Mouse (Mus musculus): ENCODE results near the gene Dnm3. TPM values are rescaled to one million over a fixed set of nuclear protein-coding genes. Genes with fewer than 3 reads are reported as not detected.

The Dnm3 gene
- polyA plus RNA-seq, 1 experiment = 3.0 TPM

GRCm38 (mm10) chr1:162143974-162144912 lies 333.6 kb downstream of the Dnm3 start:
- Histone ChIP-seq H3K79me2 (ENCODE audit: control insufficient read depth, insufficient read depth) (no peaks in the 10 kb centered on the region), H3K36me3 (ENCODE audit: control insufficient read depth, insufficient read depth) (no peaks in the 10 kb centered on the region), H3K4me3 (no peak overlapping the region), H3ac (ENCODE audit: control insufficient read depth, insufficient read length) (no peak overlapping the region), H3K4me2 (ENCODE audit: low read depth) (no peak overlapping the region), H3K27me3 (ENCODE audit: control insufficient read depth, insufficient read depth, insufficient read length) (no peaks in the 10 kb centered on the region)
- no peak for TF ChIP-seq REST (IDR thresholded peaks at IDR 0.05; ENCODE audit: insufficient read depth, insufficient read length)
- TF ChIP-seq TCF12 (IDR thresholded peaks at IDR 0.05; ENCODE audit: insufficient read depth, poor library complexity, severe bottlenecking) = no peak
- no peak for TF ChIP-seq USF1 (IDR thresholded peaks at IDR 0.05; ENCODE audit: low read depth)
- TF ChIP-seq TCF3 (IDR thresholded peaks at IDR 0.05; ENCODE audit: insufficient read length, low read depth) = no peak

- no peak for TF ChIP-seq E2F4 (IDR thresholded peaks at IDR 0.05; ENCODE audit: insufficient read depth)
- TF ChIP-seq MYOD1 (IDR thresholded peaks at IDR 0.05; ENCODE audit: control insufficient read depth in 1 of 3, insufficient read length in 2 of 3, low read depth in 2 of 3) = no peak
- no peak for TF ChIP-seq USF1 (IDR thresholded peaks at IDR 0.05; ENCODE audit: low read depth)
- TF ChIP-seq CEBPB (IDR thresholded peaks at IDR 0.05; ENCODE audit: insufficient read depth, poor library complexity, severe bottlenecking) = no peak
- TF ChIP-seq POLR2AphosphoS2 (IDR thresholded peaks at IDR 0.05; ENCODE audit: insufficient read length, low read depth) = no peak
- no peak for TF ChIP-seq MAX (IDR thresholded peaks at IDR 0.05; ENCODE audit: low read depth)
- no peak for TF ChIP-seq TCF12 (IDR thresholded peaks at IDR 0.05; ENCODE audit: insufficient read depth, poor library complexity, severe bottlenecking)
- no peak for TF ChIP-seq SRF (IDR thresholded peaks at IDR 0.05; ENCODE audit: control insufficient read depth, insufficient read length, low read depth)
- no peak for TF ChIP-seq TCF3 (IDR thresholded peaks at IDR 0.05; ENCODE audit: insufficient read length, low read depth)
- no peak for TF ChIP-seq REST (IDR thresholded peaks at IDR 0.05; ENCODE audit: insufficient read depth, insufficient read length)
- TF ChIP-seq POLR2A (IDR thresholded peaks at IDR 0.05; ENCODE audit: insufficient read length, low read depth) = no peak
- TF ChIP-seq MYOG (IDR thresholded peaks at IDR 0.05; ENCODE audit: control insufficient read depth in 1 of 3, insufficient read depth in 1 of 3, insufficient read length in 2 of 3, low read depth in 2 of 3) = no peak
- Histone ChIP-seq H3ac (ENCODE audit: control insufficient read depth, insufficient read length) (no peak overlapping the region), H3K27me3 (ENCODE audit: control insufficient read depth, insufficient read depth, insufficient read length) (no peaks in the 10 kb centered on the region), H3K36me3 (ENCODE audit: control insufficient read depth, insufficient read depth) (no peaks in the 10 kb centered on the region), H3K4me3 (no peak overlapping the region), H3K79me2 (ENCODE audit: control insufficient read depth, insufficient read depth) (no peaks in the 10 kb centered on the region), H3K4me2 (ENCODE audit: low read depth) (no peak overlapping the region)
Observed at GRCm38 (mm10) chr1:162142285-162142684, 335.5 kb downstream of the Dnm3 start.

GRCm38 (mm10) chr1:162136328-162136727 lies 341.5 kb downstream of the Dnm3 start:
- no peaks in the 10 kb centered on the region for H3K79me2 ChIP-seq (ENCODE audit: control insufficient read depth, insufficient read depth)
- no peak overlapping the region for H3ac ChIP-seq (ENCODE audit: control insufficient read depth, insufficient read length)
- H3K4me3 ChIP-seq = no peak overlapping the region
- H3K27me3 ChIP-seq (ENCODE audit: control insufficient read depth, insufficient read depth, insufficient read length) = no peaks in the 10 kb centered on the region
- no peaks in the 10 kb centered on the region for H3K36me3 ChIP-seq (ENCODE audit: control insufficient read depth, insufficient read depth)
- no peak overlapping the region for H3K4me2 ChIP-seq (ENCODE audit: low read depth)
- TF ChIP-seq SRF (IDR thresholded peaks at IDR 0.05; ENCODE audit: control insufficient read depth, insufficient read length, low read depth) = no peak
- TF ChIP-seq REST (IDR thresholded peaks at IDR 0.05; ENCODE audit: insufficient read depth, insufficient read length) = no peak
- TF ChIP-seq TCF12 (IDR thresholded peaks at IDR 0.05; ENCODE audit: insufficient read depth, poor library complexity, severe bottlenecking) = no peak
- TF ChIP-seq MYOD1 (IDR thresholded peaks at IDR 0.05; ENCODE audit: control insufficient read depth in 1 of 3, insufficient read length in 2 of 3, low read depth in 2 of 3) = no peak
- TF ChIP-seq CEBPB (IDR thresholded peaks at IDR 0.05; ENCODE audit: insufficient read depth, poor library complexity, severe bottlenecking) = no peak
- TF ChIP-seq MYOG (IDR thresholded peaks at IDR 0.05; ENCODE audit: control insufficient read depth in 1 of 3, insufficient read depth in 1 of 3, insufficient read length in 2 of 3, low read depth in 2 of 3) = no peak
- no peak for TF ChIP-seq E2F4 (IDR thresholded peaks at IDR 0.05; ENCODE audit: insufficient read depth)
- TF ChIP-seq POLR2AphosphoS2 (IDR thresholded peaks at IDR 0.05; ENCODE audit: insufficient read length, low read depth) = no peak
- no peak for TF ChIP-seq MAX (IDR thresholded peaks at IDR 0.05; ENCODE audit: low read depth)
- TF ChIP-seq TCF3 (IDR thresholded peaks at IDR 0.05; ENCODE audit: insufficient read length, low read depth) = no peak
- no peak for TF ChIP-seq USF1 (IDR thresholded peaks at IDR 0.05; ENCODE audit: low read depth)
- TF ChIP-seq POLR2A (IDR thresholded peaks at IDR 0.05; ENCODE audit: insufficient read length, low read depth) = no peak

GRCm38 (mm10) chr1:162135451-162136213 lies 342.2 kb downstream of the Dnm3 start:
- no peak overlapping the region for H3K4me2 ChIP-seq (ENCODE audit: low read depth)
- TF ChIP-seq USF1 (IDR thresholded peaks at IDR 0.05; ENCODE audit: low read depth) (no peak), MYOG (IDR thresholded peaks at IDR 0.05; ENCODE audit: control insufficient read depth in 1 of 3, insufficient read depth in 1 of 3, insufficient read length in 2 of 3, low read depth in 2 of 3) (no peak), POLR2A (IDR thresholded peaks at IDR 0.05; ENCODE audit: insufficient read length, low read depth) (no peak), SRF (IDR thresholded peaks at IDR 0.05; ENCODE audit: control insufficient read depth, insufficient read length, low read depth) (no peak), POLR2AphosphoS2 (IDR thresholded peaks at IDR 0.05; ENCODE audit: insufficient read length, low read depth) (no peak), TCF12 (IDR thresholded peaks at IDR 0.05; ENCODE audit: insufficient read depth, poor library complexity, severe bottlenecking) (no peak), E2F4 (IDR thresholded peaks at IDR 0.05; ENCODE audit: insufficient read depth) (no peak), TCF3 (IDR thresholded peaks at IDR 0.05; ENCODE audit: insufficient read length, low read depth) (no peak), MYOD1 (IDR thresholded peaks at IDR 0.05; ENCODE audit: control insufficient read depth in 1 of 3, insufficient read length in 2 of 3, low read depth in 2 of 3) (no peak), MAX (IDR thresholded peaks at IDR 0.05; ENCODE audit: low read depth) (no peak), CEBPB (IDR thresholded peaks at IDR 0.05; ENCODE audit: insufficient read depth, poor library complexity, severe bottlenecking) (no peak), REST (IDR thresholded peaks at IDR 0.05; ENCODE audit: insufficient read depth, insufficient read length) (no peak)
- H3K27me3 ChIP-seq (ENCODE audit: control insufficient read depth, insufficient read depth, insufficient read length) = no peaks in the 10 kb centered on the region
- no peaks in the 10 kb centered on the region for H3K36me3 ChIP-seq (ENCODE audit: control insufficient read depth, insufficient read depth)
- no peak overlapping the region for H3K4me3 ChIP-seq
- H3K79me2 ChIP-seq (ENCODE audit: control insufficient read depth, insufficient read depth) = no peaks in the 10 kb centered on the region
- H3ac ChIP-seq (ENCODE audit: control insufficient read depth, insufficient read length) = no peak overlapping the region
